Mouse (Mus musculus): Measurements from ENCODE around the gene Mif.

- peak; percentile 83 for TF ChIP-seq CTCF (IDR thresholded peaks at IDR 0.05; ENCODE audit: low read depth, low read length)
- no peak for TF ChIP-seq POLR2A (IDR thresholded peaks at IDR 0.05; ENCODE audit: extremely low read depth, insufficient read depth, low read length)
Observed at GRCm38 (mm10) chr10:75897373-75897772, 37.3 kb upstream of the Mif start.

All from liver, adult 2 months (tissue).